Comparison of ENCODE assay signal across 9 mouse cellular contexts in genomic region chr5:72202016-72202415, GRCm38 (mm10). TPM values are rescaled to one million over a fixed set of nuclear protein-coding genes. Genes with fewer than 3 reads are reported as not detected.
DNase-seq lines count a peak whose midpoint lies in the region; ATAC-seq and TF ChIP-seq lines count a peak whose summit lies in the region.
"Had no signal": no experiment of that assay in that cellular context is flagged by ENCODE, and none has a peak within 500 bp of the region (broad histone marks: within the 10 kb centered on the region; RNA-seq: fewer than 3 reads in every experiment).

No protein-coding gene starts in this region.

- DNase-seq in embryonic facial prominence, embryonic 10.5 days (ENCODE audit: low spot score): no peak
- peak; percentile 91 for DNase-seq in induced T-regulatory cell, adult 2 months (ENCODE audit: low read depth)
- DNase-seq in left cerebral cortex, adult 2 months (ENCODE audit: extremely low spot score in 1 of 2, low spot score in 2 of 2): no peak
- no peak for DNase-seq in adrenal gland, adult 8-10 months

- no peak for TF ChIP-seq CTCF in left cerebral cortex, adult 2 months (IDR thresholded peaks at IDR 0.05)

- H3K9me3 ChIP-seq in embryonic facial prominence, embryonic 12.5 days: no peaks in the 10 kb centered on the region
- no peaks in the 10 kb centered on the region for H3K9me3 ChIP-seq in embryonic facial prominence, embryonic 10.5 days
- no peaks in the 10 kb centered on the region for H3K9me3 ChIP-seq in forebrain, embryonic 16.5 days (ENCODE audit: control insufficient read depth, low read length)
- H3K9me3 ChIP-seq in midbrain, embryonic 16.5 days (replicated peaks; ENCODE audit: control insufficient read depth, low read length, poor library complexity, severe bottlenecking): no peaks in the 10 kb centered on the region
- H3K9me3 ChIP-seq: G1E had no signal

- no peaks in the 10 kb centered on the region for H3K36me3 ChIP-seq in embryonic facial prominence, embryonic 12.5 days
- H3K36me3 ChIP-seq in embryonic facial prominence, embryonic 10.5 days (replicated peaks): no peaks in the 10 kb centered on the region
- no peaks in the 10 kb centered on the region for H3K36me3 ChIP-seq in forebrain, embryonic 16.5 days (ENCODE audit: control insufficient read depth, insufficient read depth)
- H3K36me3 ChIP-seq in midbrain, embryonic 16.5 days (ENCODE audit: control insufficient read depth, insufficient read depth, low read length): no peaks in the 10 kb centered on the region

- intact Hi-C loops in left cerebral cortex, adult 2 months (cut with DNase I): no loop called here

- no peak for ATAC-seq in embryonic facial prominence, embryonic 12.5 days (ENCODE audit: insufficient number of reproducible peaks, insufficient read depth, low FRiP score, low TSS enrichment)
- ATAC-seq in CD4-positive, CD25-positive, alpha-beta regulatory T cell, adult 4 months: peak; percentile 66
- no peak for ATAC-seq in forebrain, embryonic 16.5 days
- no peak for ATAC-seq in midbrain, embryonic 16.5 days

- whole genome bisulfite sequencing in embryonic facial prominence, embryonic 12.5 days: 47% methylated on average over 10 of the region's 10 CpGs
- 40% methylated on average over 10 of the region's 10 CpGs for WGBS in embryonic facial prominence, embryonic 10.5 days
- WGBS in forebrain, embryonic 16.5 days: 41% methylated on average over 10 of the region's 10 CpGs
- WGBS in midbrain, embryonic 16.5 days: 39% methylated on average over 10 of the region's 10 CpGs

- no peak overlapping the region for H3K9ac ChIP-seq in embryonic facial prominence, embryonic 12.5 days
- H3K9ac ChIP-seq in forebrain, embryonic 16.5 days (replicated peaks; ENCODE audit: low read depth, low read length): no peak overlapping the region
- H3K9ac ChIP-seq in midbrain, embryonic 16.5 days (ENCODE audit: low read depth, low read length): no peak overlapping the region

- H3K27me3 ChIP-seq in embryonic facial prominence, embryonic 12.5 days: no peaks in the 10 kb centered on the region
- H3K27me3 ChIP-seq in embryonic facial prominence, embryonic 10.5 days (replicated peaks; ENCODE audit: low read depth, poor library complexity, severe bottlenecking): no peaks in the 10 kb centered on the region
- no peaks in the 10 kb centered on the region for H3K27me3 ChIP-seq in forebrain, embryonic 16.5 days (replicated peaks; ENCODE audit: control insufficient read depth, insufficient read depth, low read length)
- no peaks in the 10 kb centered on the region for H3K27me3 ChIP-seq in midbrain, embryonic 16.5 days (ENCODE audit: control insufficient read depth, insufficient read depth, low read depth, low read length)

- 0 out of 2 replicates have a peak overlapping the region, but pooled peaks have one; percentile 5 for H3K27ac ChIP-seq in embryonic facial prominence, embryonic 12.5 days
- H3K27ac ChIP-seq in embryonic facial prominence, embryonic 10.5 days (replicated peaks): no peak overlapping the region
- no peak overlapping the region for H3K27ac ChIP-seq in forebrain, embryonic 16.5 days (ENCODE audit: low read length)
- H3K27ac ChIP-seq in midbrain, embryonic 16.5 days (ENCODE audit: low read length): no peak overlapping the region
- H3K27ac ChIP-seq in left cerebral cortex, adult 2 months: no peak overlapping the region

- H3K4me1 ChIP-seq in embryonic facial prominence, embryonic 12.5 days: 0 out of 2 replicates have a peak, but pooled peaks cover 8% of the 10 kb centered on the region
- H3K4me1 ChIP-seq in embryonic facial prominence, embryonic 10.5 days: peaks cover 27% of the 10 kb centered on the region
- H3K4me1 ChIP-seq in forebrain, embryonic 16.5 days (replicated peaks; ENCODE audit: control insufficient read depth, insufficient read depth, low read length): peaks cover 6% of the 10 kb centered on the region
- peaks cover 7% of the 10 kb centered on the region for H3K4me1 ChIP-seq in midbrain, embryonic 16.5 days (ENCODE audit: control insufficient read depth, insufficient read depth, low read length)

- no peak overlapping the region for H3K4me3 ChIP-seq in embryonic facial prominence, embryonic 12.5 days
- H3K4me3 ChIP-seq in embryonic facial prominence, embryonic 10.5 days: no peak overlapping the region
- H3K4me3 ChIP-seq in forebrain, embryonic 16.5 days (replicated peaks; ENCODE audit: low read length): no peak overlapping the region
- H3K4me3 ChIP-seq in midbrain, embryonic 16.5 days (ENCODE audit: low read depth, low read length): no peak overlapping the region
- H3K4me3 ChIP-seq in left cerebral cortex, adult 2 months: no peak overlapping the region

- H3K4me2 ChIP-seq in embryonic facial prominence, embryonic 12.5 days (replicated peaks): 0 out of 2 replicates have a peak overlapping the region, but pooled peaks have one; percentile 19
- H3K4me2 ChIP-seq in forebrain, embryonic 16.5 days (ENCODE audit: low read length): peak overlapping the region; percentile 25
- H3K4me2 ChIP-seq in midbrain, embryonic 16.5 days (ENCODE audit: low read length): 0 out of 2 replicates have a peak overlapping the region, but pooled peaks have one; percentile 5

RNA-seq across cellular contexts. Expression of gene Commd8, which starts 34.0 kb away (rescaled TPM):
- polyA plus RNA-seq in embryonic facial prominence, embryonic 12.5 days (2016; fragmentation: Nextera tagmentation; extraction: Ambion mirVana): 145 and 152 TPM in 2 replicates
- 148 and 153 TPM in 2 replicates for polyA plus RNA-seq in embryonic facial prominence, embryonic 10.5 days (2016; fragmentation: Nextera tagmentation; extraction: Ambion mirVana)
- 100 to 1,000 TPM; 160 to 172 TPM for polyA plus RNA-seq in CD4-positive, CD25-positive, alpha-beta regulatory T cell, adult 4 months (2017; shearing (Covaris generic))
- 146 and 163 TPM in 2 replicates for polyA plus RNA-seq in forebrain, embryonic 16.5 days (2015; fragmentation: Nextera tagmentation; extraction: Ambion mirVana)
- 155 and 163 TPM in 2 replicates for polyA plus RNA-seq in midbrain, embryonic 16.5 days (2015; fragmentation: Nextera tagmentation; extraction: Ambion mirVana)
- 10 to 100 TPM; 85.5 to 86.0 TPM for total RNA-seq in left cerebral cortex, adult 2 months (2021)
- 10 to 100 TPM; 63.1 to 68.4 (median 67.8) TPM for total RNA-seq in adrenal gland, adult 8-10 months (2022)
